Mouse (Mus musculus) layer of hippocampus, postnatal 10 days (tissue): ENCODE measurements around the gene Btbd35f7. TPM values are rescaled to one million over a fixed set of nuclear protein-coding genes. Genes with fewer than 3 reads are reported as not detected.
"Not testable (repeated sequence)": the region's sequence is repeated elsewhere in the genome, so short reads cannot be mapped to it uniquely, and the experiment has no call there.

ENCODE experiments used
- DNase-seq, 2 experiments: peaks; one replicate each; pipeline ENCODE4 v3.0.0; 2021; ENCODE audit warnings: low spot score in 2 of 2
- long read RNA-seq: library from polyadenylated mRNA; stranded (forward); transcript quantifications from one replicate; pipeline ENCODE4 v2.0.0, GENCODE M21; 2023
- total RNA-seq, 2 experiments: library from RNA; stranded (reverse); gene quantifications; 2 replicates each; pipeline ENCODE4 v1.2.3; 2021

The Btbd35f7 gene
- total RNA-seq, result not detected
- long read RNA-seq, result 0 reads

- not testable (repeated sequence) for DNase-seq
Measured at GRCm38 (mm10) chrX:5668767-5669166, at the start of gene Btbd35f7. Gene Btbd35f7, plus strand, starts transcription at chrX:5669067.

Other genes with a start within 250 kb of the Btbd35f7 start
- gene Mycs, start 199.8 kb upstream of the Btbd35f7 start, total RNA-seq, result not detected